Mouse (Mus musculus): ENCODE measurements at regions not wholly inside any gene's neighbourhood (a gene's known extent, or its start where the extent isn't known, plus 50 kb on each side); places are given as distances from the start of the nearest gene placed in this dataset.

- TF ChIP-seq CTCF (IDR thresholded peaks at IDR 0.05; ENCODE audit: low read depth), result no peak
- TF ChIP-seq EP300 (IDR thresholded peaks at IDR 0.05; ENCODE audit: low read depth), result no peak
Measured at GRCm38 (mm10) chr3:37835687-37836086, 111.4 kb upstream of the Gm5148 start.
